Mouse (Mus musculus) kidney, adult 8-10 months (tissue): Measurements from ENCODE around the gene Mdc1.
A peak's percentile ranks its signal among the peaks of the same experiment; 100 is the strongest.
"Not testable (repeated sequence)": the region's sequence is repeated elsewhere in the genome, so short reads cannot be mapped to it uniquely, and the experiment has no call there.

Source experiments
- DNase-seq, 2 experiments: peaks; one replicate each; pipeline ENCODE4 v3.0.0; 2022

The Mdc1 gene

DNA sequence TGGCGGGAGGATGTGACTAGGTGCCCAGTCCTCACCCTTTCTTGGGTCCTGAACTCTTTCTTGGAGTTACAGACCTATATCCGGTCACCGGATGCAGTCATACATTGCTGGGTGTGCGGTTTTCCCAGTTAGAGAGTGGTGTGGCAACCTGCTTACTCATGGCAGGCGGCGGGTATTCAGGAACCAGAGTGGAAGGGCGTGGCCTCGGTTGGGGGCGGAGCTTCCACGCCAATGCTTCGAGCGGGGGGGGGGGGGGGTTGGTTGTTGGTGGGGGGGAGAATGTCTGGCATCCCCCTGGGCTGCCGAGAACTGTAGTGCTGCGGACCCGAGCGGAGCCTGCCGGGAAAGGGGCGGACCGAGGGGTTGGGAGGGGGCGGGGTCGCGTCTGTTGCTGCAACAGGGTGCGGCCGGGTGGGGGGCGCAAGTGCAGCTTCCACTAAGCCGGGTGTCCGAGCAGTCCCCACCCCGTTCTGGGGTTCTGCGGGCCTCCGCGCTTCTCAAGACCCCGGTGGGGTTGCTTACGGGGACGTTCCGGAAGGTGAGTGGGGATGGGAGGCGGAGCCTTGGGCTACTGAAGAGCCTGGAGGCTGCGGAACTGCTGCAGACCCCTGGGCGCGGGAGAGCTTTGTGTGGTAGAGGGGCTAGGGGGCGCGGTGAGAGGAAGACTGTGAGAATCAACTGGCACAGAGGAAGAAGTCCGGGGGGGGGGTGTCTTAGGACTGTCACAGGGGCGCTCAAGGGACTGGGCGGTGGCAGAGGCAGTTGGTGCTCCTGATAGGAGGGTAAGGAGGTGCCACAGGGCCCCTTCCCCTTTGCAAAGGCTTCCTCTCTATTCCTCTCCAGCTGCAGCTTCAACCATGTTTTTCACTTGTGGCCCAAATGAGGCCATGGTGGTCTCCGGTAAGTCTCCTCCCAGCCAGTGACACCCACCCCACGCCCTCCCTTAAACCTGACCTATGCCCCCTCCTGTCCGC lies 18.1 kb upstream of the Mdc1 start, which contains the start of gene Flot1:
TSS of gene Flot1 (plus strand) at position 267 of the 974 bp plus-strand sequence.
- DNase-seq = peak; percentile 86 to 88

DNA sequence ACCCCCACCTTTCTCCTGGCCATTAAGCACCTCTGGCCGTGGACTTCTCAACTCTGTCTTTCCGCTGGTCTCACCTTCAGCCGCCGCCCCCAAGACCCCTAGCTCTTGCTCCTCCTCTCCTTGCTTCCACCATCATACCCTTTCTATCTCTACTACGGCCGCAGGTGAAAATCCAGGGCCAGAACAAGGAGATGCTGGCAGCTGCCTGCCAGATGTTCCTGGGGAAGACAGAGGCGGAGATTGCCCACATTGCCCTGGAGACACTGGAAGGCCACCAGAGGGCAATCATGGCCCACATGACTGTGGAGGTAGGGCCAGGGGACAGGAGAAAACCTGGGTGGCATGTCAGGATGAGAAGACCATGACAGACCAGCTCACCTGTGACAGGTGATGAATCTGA lies 16.9 kb upstream of the Mdc1 start:
- DNase-seq = peak in 1 of 2 experiments; percentile 9

DNA sequence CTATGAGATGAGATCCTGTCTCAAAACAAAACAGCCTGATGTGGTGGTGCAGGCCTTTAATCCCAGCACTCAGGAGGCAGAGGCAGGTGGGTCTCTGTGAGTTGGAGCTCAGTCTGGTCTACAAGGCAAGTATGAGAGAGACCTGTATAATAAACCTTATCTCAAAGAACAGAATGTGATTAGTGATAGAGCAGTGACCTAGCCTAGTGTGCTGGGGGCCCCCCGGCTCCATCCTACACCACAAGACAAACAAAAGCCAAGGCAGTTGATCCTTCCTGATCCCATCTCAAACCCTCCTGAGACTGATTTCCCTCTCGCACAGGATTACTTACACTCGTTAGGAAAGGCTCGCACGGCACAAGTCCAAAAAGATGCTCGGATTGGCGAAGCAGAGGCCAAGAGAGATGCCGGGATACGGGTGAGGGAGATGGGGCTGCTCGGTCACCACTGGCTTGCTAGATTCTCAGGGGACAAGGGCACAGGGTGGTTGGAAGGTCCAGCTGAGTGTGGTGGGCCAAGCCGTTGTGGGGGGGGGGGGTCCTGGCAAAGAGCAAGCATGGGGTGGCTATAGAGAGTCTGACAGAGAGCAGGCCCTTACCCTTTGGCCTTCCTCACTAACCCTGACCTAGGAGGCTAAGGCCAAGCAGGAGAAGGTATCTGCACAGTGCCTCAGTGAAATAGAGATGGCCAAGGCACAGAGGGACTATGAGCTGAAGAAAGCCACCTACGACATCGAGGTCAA lies 16.0 kb upstream of the Mdc1 start:
- no peak for DNase-seq

DNA sequence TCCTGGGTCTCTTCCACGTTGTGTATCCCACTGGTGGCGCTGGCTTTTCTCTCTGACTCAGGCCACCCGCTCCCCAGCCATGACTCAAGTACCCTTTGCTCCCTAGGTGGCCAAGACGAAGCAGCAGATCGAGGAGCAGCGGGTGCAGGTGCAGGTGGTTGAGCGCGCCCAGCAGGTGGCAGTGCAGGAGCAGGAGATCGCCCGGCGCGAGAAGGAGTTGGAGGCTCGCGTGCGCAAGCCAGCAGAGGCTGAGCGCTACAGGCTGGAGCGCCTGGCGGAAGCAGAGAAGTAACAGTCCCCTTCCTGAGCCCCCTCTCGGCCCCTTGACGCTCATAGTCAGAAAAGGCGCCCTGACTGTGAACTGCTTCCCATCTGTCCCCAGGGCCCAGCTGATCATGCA lies 11.6 kb upstream of the Mdc1 start:
- DNase-seq = peak; percentile 86 to 91

DNA sequence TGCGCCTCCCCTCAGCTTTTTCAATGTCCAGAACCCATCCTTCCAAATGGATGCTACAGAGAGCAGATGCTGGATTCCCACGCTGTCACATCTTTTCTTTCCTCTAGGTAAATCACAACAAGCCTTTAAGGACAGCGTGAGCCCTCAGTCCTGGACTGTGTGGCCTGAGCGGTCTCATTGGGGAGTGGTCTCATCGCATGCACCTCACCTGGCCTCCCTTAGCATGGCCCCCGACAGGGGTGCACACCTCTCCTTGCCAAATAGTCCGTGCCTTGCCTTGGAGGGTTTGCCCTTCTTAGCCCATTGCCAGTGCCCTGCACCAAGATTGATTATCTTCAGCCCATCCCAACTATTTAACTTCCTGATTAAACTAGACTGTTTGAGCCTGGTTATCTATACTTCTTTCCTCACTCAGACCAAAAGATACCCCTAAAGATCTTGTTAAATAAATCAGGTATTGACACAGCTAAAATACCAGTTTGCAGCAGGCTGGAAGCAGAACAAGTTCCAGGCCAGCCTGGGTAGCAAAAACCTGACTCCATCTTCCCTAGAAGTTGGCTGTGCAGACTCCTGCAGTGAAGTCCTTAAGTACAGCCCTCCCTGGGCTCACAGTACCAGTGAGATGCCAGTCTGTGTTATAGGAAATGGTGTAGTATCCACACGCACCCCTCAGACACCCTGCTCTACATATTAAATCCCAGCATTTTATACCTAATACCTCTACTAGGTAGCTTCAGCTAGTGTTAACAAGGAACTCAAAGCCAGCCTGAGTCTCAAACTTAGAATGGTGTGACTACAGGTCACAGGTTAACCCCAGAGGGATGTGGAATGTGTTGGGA lies 8.7 kb upstream of the Mdc1 start:
- DNase-seq = no peak

DNA sequence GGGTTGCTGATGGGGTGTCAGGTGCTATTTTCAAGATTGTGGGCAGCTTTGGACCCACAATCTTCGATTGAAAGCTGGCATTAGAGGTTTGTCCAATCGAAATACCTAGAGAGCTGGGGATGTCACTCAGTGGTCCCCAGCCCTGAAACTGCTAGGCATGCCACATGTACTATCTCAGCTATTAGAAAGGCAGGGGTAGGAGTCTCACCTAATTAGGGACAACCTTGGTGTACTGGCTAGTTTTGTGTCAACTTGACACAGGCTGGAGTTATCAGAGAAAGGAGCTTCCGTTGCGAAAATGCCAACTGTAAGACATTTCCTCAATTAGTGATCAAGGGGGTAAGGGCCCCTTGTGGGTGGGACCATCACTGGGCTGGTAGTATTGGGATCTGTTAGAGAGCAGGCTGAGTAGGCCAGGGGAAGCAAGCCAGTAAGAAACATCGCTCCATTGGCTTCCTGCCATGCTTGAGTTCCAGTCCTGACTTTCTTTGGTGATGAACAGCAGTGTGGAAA lies 8.0 kb upstream of the Mdc1 start:
- no peak for DNase-seq

DNA sequence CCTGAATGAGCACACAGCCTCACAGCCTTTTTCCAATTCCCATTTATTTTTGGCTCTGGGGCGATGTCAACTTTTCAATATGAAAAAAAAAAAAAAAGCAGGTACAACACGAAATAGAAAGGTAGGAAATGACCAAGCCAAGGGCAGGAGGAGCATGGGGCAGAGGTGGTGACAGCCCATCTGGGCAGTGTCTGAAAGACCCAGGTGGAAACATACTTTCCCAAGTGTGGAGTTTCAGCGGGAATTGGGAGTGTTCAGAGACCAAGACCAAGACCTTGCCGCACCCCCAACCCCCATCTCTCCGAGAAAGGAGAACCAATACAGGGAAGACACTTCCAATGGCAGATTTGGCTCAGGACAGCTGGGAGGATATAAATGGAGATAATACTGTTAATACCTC lies 7.4 kb upstream of the Mdc1 start:
- no peak for DNase-seq

DNA sequence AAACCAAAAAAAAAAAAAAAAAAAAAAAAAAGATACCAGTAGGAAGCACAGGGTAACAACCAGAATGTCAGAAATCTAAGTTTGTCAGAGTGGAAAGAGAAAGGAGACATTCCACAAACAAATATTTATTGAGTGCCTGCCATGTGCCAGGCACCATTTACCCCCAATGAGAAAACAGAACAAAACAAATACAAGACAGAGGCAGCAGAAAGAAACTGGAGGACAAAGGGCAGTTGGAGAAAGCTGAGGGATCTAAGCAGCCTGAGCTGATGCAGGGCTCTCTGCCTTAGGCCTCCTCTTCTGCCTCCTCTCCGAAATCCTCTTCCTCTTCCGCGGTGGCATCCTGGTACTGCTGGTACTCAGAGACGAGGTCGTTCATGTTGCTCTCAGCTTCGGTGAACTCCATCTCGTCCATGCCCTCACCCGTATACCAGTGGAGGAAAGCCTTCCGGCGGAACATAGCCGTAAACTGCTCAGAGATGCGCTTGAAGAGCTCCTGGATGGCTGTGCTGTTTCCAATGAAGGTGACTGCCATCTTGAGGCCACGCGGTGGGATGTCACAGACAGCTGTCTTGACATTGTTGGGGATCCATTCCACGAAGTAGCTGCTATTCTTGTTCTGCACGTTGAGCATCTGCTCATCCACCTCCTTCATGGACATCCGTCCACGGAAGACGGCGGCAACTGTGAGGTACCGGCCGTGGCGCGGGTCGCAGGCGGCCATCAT lies 6.5 kb upstream of the Mdc1 start:
- DNase-seq = no peak

DNA sequence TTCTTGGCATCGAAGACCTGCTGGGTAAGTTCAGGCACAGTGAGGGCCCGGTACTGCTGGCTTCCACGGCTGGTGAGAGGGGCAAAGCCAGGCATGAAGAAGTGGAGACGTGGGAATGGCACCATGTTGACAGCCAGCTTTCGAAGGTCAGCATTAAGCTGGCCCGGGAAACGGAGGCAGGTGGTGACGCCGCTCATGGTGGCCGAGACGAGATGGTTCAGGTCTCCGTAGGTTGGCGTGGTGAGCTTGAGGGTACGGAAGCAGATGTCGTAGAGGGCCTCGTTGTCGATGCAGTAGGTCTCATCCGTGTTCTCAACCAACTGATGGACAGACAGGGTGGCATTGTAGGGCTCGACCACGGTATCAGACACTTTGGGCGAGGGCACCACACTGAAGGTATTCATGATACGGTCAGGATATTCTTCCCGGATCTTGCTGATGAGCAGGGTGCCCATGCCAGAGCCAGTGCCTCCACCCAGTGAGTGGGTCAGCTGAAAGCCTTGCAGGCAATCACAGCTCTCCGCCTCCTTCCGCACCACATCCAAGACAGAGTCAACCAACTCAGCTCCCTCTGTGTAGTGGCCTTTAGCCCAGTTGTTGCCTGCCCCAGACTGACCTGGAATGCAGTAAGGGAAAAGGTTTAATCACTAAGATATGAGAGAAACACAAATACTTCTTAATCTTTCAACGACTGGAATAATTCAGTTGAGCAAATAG lies 5.7 kb upstream of the Mdc1 start:
- no peak for DNase-seq

DNA sequence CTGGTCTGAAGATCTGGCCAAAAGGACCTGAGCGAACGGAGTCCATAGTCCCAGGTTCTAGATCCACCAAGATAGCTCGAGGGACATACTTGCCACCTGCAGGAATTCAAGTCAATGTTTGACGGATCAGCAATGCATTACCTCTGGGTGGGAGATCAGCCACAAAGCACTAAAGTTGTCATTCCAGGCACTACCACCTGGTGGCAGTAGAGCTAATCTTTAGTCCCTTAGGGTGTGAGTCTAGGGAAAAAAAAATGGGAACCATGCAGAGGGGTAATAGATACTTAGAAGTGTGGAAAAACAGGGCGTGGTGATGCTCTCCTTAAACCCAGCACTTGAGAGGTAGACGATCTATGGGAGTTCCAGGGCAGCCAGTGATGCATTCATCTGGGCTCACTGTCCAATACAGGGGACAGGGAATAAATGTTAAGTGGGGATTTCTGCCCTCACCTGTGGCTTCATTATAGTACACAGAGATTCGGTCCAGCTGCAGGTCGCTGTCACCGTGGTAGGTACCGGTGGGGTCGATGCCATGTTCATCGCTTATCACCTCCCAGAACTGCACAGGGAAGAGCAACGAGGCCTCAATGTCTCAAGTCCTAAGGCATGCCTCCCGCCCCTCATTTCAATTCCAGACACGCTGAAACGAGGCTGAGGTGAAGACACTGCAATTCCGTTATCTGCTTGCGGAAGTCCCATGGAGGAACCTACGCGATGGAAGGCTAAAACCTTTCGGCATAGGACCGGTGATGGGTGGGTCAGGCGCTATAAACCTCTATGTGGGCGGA lies 4.9 kb upstream of the Mdc1 start:
- peak; percentile 92 to 95 for DNase-seq

DNA sequence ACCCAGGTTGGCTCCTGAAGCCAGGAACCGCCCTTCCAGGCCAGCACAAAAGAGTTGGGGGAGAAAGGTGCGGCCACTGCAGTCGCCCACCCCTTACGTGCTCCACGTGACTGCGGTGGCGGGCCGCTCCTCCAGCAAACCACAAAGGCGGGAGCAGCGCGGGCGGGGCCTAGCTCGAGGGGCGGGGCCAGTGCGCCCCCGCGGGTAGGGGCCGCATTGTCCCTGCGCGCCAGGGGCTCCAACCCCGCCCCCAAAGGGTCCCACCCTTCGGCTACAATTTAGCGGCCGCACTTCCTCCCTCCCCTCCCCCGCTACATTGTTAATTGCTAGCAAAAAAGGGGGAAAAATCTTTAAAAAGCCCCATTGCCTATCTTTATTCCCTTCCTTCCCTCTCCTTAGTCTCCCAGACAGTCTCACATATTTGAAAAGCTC lies 4.3 kb upstream of the Mdc1 start:
- DNase-seq = peak; percentile 75 to 79

DNA sequence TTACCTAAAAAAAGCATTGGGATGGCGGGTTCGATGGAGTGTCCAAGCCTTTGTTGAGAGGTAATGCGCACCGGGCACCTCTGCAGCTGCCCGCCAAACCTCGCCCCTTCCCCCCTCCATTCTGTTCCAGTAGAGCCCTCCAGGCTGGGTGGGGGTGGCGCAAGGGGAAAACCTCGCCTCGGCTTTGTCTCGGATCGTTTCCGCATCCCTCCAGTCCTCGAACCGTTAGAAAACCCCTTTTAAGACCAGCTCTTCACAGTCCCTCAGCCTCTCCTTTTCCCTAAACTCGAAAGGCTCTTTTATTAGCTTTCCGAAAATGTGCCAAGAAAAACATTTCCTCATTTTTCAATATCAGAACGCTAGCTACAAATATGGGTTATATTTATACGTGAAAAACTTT lies 3.8 kb upstream of the Mdc1 start:
- DNase-seq = no peak

DNA sequence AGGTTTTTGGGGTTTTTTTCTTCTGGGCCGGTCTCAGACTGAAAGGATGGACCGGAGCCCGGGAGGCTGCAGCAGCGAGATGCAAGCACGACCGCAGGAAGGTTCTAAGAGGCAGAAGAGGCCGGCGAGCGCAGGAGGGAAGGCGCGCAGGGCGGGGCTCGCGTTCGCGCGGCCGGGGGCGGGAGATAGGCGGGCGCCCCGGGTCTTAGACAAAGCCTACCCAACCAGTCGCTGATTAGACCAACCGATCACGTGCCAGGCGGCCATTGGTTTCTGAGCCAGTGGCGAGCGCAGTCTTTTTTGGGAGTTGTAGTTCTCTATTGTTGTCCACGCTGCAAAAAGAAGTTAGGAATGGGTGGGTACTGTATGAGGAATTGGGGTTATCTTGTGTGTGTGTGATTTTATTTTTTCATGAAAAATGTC lies 3.2 kb upstream of the Mdc1 start, which contains the start of gene Tubb5:
TSS of gene Tubb5 (minus strand) at position 185 of the 423 bp plus-strand sequence.
- DNase-seq = peak; percentile 96 to 97

DNA sequence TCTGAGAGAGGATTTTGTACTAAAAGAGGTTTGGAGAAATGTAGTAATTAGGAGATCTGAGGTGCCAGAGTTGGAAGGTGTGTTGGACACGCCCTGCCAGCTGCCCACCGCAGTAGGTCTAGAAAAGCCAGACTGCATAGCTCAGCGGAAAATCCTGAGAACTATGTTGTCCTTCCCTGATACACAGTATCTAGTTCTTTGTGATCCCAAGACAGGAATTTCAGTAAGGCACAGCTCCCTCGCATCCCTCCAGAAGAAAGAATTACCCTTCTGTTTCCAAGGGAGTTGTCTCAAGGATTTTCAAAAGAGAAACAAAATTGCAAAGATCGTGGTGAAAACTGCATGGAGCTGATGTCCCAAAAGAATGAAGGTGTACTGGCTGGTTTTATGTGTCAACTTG lies 2.7 kb upstream of the Mdc1 start:
- DNase-seq = no peak

DNA sequence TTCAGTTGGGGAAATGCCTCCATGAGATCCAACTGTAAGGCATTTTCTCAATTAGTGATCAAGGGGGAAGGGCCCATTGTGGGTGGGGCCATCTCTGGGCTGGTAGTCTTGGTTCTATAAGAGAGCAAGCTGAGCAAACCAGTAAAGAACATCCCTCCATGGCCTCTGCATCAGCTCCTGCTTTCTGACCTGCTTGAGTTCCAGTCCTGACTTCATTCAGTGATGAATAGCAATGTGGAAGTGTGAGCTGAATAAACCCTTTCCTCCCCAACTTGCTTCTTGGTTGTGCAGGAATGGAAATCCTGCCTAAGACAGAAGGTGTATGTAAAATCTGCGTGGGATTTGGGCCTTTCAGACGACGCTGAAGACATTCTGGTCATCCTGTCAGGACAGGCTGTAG lies 2.3 kb upstream of the Mdc1 start:
- not testable (repeated sequence) for DNase-seq

DNA sequence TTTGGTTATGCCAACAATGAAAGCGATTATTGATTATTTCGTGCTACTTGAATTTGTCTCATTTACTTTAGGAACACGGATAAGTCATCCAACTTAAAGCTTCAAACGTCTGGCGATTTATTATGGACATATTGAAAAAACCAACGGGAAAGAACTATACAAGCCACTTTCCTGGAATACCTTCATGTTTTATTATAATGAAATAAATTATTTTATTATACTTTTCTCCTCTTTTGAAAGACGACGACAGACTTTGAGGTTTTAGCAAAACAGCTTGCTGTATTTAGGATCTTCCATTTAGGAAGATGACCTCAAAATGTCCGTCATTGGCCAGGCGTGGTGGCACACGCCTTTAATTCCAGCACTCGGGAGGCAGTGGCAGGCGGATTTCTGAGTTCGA lies 754 bp upstream of the Mdc1 start:
- no peak for DNase-seq

DNA sequence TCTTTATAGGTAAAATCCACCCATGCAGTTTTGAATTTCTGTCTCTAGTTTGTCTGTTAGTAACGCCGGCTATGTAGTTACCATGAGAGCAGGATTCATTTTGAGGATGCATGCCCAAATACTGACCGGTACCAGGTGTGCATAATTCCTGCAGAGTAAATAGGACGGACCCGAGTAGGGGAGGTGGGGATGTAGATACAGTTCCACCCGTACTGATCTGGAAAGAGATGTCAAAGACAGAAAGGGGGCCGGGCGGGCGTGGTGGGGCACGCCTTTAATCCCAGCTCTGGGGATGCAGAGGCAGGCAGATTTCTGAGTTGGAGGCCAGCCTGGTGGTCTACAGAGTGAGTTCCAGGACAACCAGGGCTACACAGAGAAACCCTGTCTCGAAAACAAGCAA lies 691 bp downstream of the Mdc1 start:
- no peak for DNase-seq

DNA sequence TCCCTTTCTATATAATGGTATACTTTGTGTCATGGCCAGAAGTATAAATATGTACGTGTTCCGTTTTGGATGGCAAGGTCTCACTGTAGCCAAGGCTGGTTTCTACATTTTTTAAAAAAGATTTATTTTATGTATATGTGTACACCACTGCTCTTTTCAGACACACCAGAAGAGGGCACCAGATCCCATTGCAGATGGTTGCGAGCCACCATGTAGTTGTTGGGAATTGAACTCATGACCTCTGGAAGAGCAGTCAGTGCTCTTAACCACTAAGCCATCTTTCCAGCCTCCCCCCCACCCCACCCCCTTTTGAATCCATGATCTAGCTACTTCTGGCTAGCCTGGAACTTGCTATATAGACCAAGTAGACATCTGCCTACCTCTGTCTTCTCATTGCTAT lies 2.2 kb downstream of the Mdc1 start:
- no peak for DNase-seq

DNA sequence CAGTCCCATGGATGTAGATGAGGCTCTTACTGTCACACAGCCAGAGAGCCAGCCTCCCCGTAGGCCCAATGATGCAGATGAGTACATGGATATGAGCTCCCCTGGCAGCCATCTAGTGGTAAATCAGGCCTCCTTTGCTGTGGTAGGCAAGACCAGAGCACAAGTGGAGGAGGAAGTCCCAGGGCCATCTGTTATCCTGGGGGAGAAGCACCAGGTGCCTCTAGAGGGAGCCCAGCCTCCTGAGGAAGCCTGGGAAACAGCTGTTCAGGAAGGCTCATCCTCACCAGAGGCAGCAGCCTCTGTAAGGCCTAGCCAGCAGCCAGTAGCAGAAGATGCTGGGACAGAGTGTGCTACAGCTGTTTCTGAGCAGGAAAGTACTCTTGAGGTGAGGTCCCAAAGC lies 6.8 kb downstream of the Mdc1 start:
- DNase-seq = no peak

DNA sequence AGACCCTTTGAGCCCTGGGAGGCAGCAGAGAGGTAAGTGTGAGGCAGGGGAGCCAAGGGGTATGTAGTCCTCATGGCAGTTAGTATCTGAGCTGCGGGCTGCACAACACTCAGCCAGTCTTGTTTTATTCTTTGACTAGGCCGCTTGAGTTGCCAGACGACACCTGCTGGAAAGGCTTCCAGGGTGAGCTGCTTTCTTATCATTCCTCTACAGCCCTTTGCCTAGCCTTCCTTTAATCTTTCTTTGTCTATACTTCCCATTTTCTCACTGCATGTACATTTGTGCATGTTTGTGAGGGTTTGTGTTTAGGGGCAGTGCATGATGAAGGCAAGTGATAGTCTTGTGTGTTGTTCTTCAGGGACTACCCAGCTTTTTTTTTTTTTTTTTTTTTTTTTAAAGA lies 9.7 kb downstream of the Mdc1 start:
- no peak for DNase-seq
